Mouse (Mus musculus) embryonic fibroblast, embryonic 13.5 days (primary cell): ENCODE data around the gene Emc4.

ENCODE experiments used
- CTCF ChIP-seq: IDR thresholded peaks from 2 replicates; pipeline ENCODE4 v1.5.1; 2011; ENCODE audit warnings: mild to moderate bottlenecking, control low read depth, low read length, moderate library complexity, borderline replicate concordance; ENCODE audit not compliant: insufficient read depth
- POLR2A ChIP-seq: IDR thresholded peaks from 2 replicates; pipeline ENCODE4 v1.6.1; 2011; ENCODE audit warnings: low read depth, mild to moderate bottlenecking, control low read depth, low read length, moderate library complexity

DNA sequence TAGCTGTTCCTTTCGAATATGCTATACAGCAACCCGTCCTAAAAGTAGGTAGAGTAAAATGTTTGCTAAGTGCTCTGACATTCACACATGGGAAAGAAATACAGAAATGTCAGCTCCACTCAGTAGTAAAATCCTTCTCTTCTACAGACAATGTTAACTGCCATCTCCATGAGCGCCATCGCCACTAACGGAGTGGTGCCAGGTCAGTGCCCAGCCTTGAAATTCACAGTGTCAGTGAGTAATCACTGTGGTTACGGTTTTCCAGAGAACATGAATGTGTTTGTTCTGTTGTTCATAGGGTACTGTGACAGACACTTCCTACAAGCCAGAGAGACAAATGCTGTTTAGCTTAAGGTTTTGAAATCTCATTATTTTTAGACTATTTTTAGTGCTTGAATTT is 30.6 kb downstream of the Emc4 start:
- no peak for TF ChIP-seq CTCF
- no peak for TF ChIP-seq POLR2A
